Mouse (Mus musculus): ENCODE data around the gene Ppp1r15b. TPM values are rescaled to one million over a fixed set of nuclear protein-coding genes. Genes with fewer than 3 reads are reported as not detected.

Gene Ppp1r15b
- polyA plus RNA-seq, 2 experiments, result 26.9 to 33.4 TPM

GRCm38 (mm10) chr1:133119931-133120712, 10.8 kb upstream of the Ppp1r15b start:
- Histone ChIP-seq H3K4me2 (ENCODE audit: low read depth) (no peak overlapping the region), H3K27ac (no peak overlapping the region), H3K4me3 (ENCODE audit: insufficient read depth in 1 of 2, low read depth in 2 of 2, low read length in 2 of 2) (no peak overlapping the region), H3K27me3 (ENCODE audit: control insufficient read depth, insufficient read depth, low read length) (no peaks in the 10 kb centered on the region), H3K9ac (replicated peaks) (no peak overlapping the region), H3K4me1 (replicated peaks; ENCODE audit: control insufficient read depth in 2 of 2, insufficient read depth in 2 of 2, low read length in 1 of 2) (peaks cover 18 to 35% of the 10 kb centered on the region in 2 experiments), H3K36me3 (replicated peaks; ENCODE audit: control insufficient read depth, insufficient read depth, low read depth) (no peaks in the 10 kb centered on the region), H3K9me3 (ENCODE audit: control insufficient read depth, low read length) (no peaks in the 10 kb centered on the region)
- 45% methylated on average over 7 of the region's 7 CpGs for WGBS (ENCODE audit: insufficient replicate concordance)
- no peak for ATAC-seq (ENCODE audit: insufficient read depth)
- no peak for DNase-seq (ENCODE audit: low read depth in 3 of 3, low spot score in 3 of 3)
- TF ChIP-seq EP300 (IDR thresholded peaks at IDR 0.05; ENCODE audit: low read depth) (no peak), CTCF (IDR thresholded peaks at IDR 0.05; ENCODE audit: low read depth) (no peak)

DNA sequence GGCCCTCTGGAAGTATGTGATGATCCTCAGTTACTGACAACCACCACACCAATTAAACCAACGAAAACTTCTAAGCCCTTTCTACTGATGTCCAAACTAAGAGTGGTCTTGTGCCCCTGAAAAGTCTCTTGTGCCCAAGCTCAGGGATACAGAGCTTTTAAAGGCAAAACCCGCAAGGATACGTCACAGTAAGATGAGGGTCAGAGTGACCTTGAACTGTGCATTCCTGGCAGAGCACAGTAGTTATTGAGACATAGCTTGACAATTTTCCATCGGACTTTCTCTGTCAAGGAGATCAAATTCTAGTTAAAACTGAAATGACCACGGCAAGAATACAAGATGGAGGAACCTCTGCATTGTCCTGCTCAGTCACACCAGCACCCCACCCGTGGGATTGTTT, 9.7 kb upstream of the Ppp1r15b start:
- Histone ChIP-seq H3K36me3 (replicated peaks; ENCODE audit: control insufficient read depth, insufficient read depth, low read depth) (no peaks in the 10 kb centered on the region), H3K4me2 (ENCODE audit: low read depth) (no peak overlapping the region), H3K4me3 (ENCODE audit: insufficient read depth in 1 of 2, low read depth in 2 of 2, low read length in 2 of 2) (no peak overlapping the region), H3K9ac (replicated peaks) (no peak overlapping the region), H3K4me1 (replicated peaks; ENCODE audit: control insufficient read depth in 2 of 2, insufficient read depth in 2 of 2, low read length in 1 of 2) (peaks cover 18 to 35% of the 10 kb centered on the region in 2 experiments), H3K9me3 (ENCODE audit: control insufficient read depth, low read length) (no peaks in the 10 kb centered on the region), H3K27ac (no peak overlapping the region), H3K27me3 (ENCODE audit: control insufficient read depth, insufficient read depth, low read length) (no peaks in the 10 kb centered on the region)
- DNase-seq (ENCODE audit: low read depth in 3 of 3, low spot score in 3 of 3) (no peak), ATAC-seq (ENCODE audit: insufficient read depth) (no peak)
- TF ChIP-seq EP300 (IDR thresholded peaks at IDR 0.05; ENCODE audit: low read depth), result no peak
- TF ChIP-seq CTCF (IDR thresholded peaks at IDR 0.05; ENCODE audit: low read depth), result no peak
- 43% methylated on average over 6 of the region's 6 CpGs for WGBS (ENCODE audit: insufficient replicate concordance)

DNA sequence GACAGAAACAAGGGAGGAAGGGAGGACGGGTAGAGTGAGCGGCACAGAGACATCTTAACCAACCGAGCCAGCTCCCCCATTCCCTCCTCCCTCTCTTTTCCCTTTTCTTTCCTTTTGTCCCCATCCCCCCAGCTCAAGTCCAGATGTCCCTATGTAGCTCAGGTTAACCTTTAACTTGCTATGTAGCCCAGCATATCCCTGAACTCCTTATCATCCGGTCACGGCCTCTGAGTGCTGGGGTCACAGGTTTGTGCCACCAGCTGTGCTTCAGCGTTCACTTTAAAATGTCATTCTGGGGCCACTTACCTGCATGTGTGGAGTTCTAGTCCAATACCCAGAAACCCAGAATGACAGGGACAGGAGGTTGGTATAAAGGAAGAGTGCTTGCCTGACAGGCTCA, 6.8 kb upstream of the Ppp1r15b start:
- H3K27me3 ChIP-seq (ENCODE audit: control insufficient read depth, insufficient read depth, low read length), result no peaks in the 10 kb centered on the region
- H3K9ac ChIP-seq (replicated peaks), result no peak overlapping the region
- H3K4me2 ChIP-seq (ENCODE audit: low read depth), result no peak overlapping the region
- 73% methylated on average over 6 of the region's 6 CpGs for WGBS (ENCODE audit: insufficient replicate concordance)
- ATAC-seq (ENCODE audit: insufficient read depth) (peak; percentile 45; the same call in 1 of the 2 replicates), DNase-seq (ENCODE audit: low read depth in 3 of 3, low spot score in 3 of 3) (no peak)
- no peak overlapping the region for H3K27ac ChIP-seq
- TF ChIP-seq CTCF (IDR thresholded peaks at IDR 0.05; ENCODE audit: low read depth), result no peak
- peaks cover 8 to 29% of the 10 kb centered on the region in 2 experiments for H3K4me1 ChIP-seq (replicated peaks; ENCODE audit: control insufficient read depth in 2 of 2, insufficient read depth in 2 of 2, low read length in 1 of 2)
- no peaks in the 10 kb centered on the region for H3K36me3 ChIP-seq (replicated peaks; ENCODE audit: control insufficient read depth, insufficient read depth, low read depth)
- no peaks in the 10 kb centered on the region for H3K9me3 ChIP-seq (ENCODE audit: control insufficient read depth, low read length)
- H3K4me3 ChIP-seq (ENCODE audit: insufficient read depth in 1 of 2, low read depth in 2 of 2, low read length in 2 of 2), result no peak overlapping the region

- WGBS (ENCODE audit: insufficient replicate concordance), result 79% methylated on average over 9 of the region's 9 CpGs
- no peak for TF ChIP-seq EP300 (IDR thresholded peaks at IDR 0.05; ENCODE audit: low read depth)
- TF ChIP-seq CTCF (IDR thresholded peaks at IDR 0.05; ENCODE audit: low read depth), result peak; percentile 56
These were observed 5.1 kb upstream of the Ppp1r15b start for GRCm38 (mm10) chr1:133125640-133126364.

GRCm38 (mm10) chr1:133126365-133126740, 4.6 kb upstream of the Ppp1r15b start:
- no peaks in the 10 kb centered on the region for H3K27me3 ChIP-seq (ENCODE audit: control insufficient read depth, insufficient read depth, low read length)

More at GRCm38 (mm10) chr1:133125640-133126364, 5.1 kb upstream of the Ppp1r15b start:
- Histone ChIP-seq H3K9me3 (ENCODE audit: control insufficient read depth, low read length) (no peaks in the 10 kb centered on the region), H3K4me1 (replicated peaks; ENCODE audit: control insufficient read depth in 2 of 2, insufficient read depth in 2 of 2, low read length in 1 of 2) (peaks cover 15 to 30% of the 10 kb centered on the region in 2 experiments), H3K27me3 (ENCODE audit: control insufficient read depth, insufficient read depth, low read length) (no peaks in the 10 kb centered on the region), H3K27ac (no peak overlapping the region), H3K9ac (replicated peaks) (no peak overlapping the region), H3K4me3 (ENCODE audit: insufficient read depth in 1 of 2, low read depth in 2 of 2, low read length in 2 of 2) (no peak overlapping the region), H3K4me2 (ENCODE audit: low read depth) (no peak overlapping the region), H3K36me3 (replicated peaks; ENCODE audit: control insufficient read depth, insufficient read depth, low read depth) (no peaks in the 10 kb centered on the region)
- ATAC-seq (ENCODE audit: insufficient read depth) (no peak), DNase-seq (ENCODE audit: low read depth in 3 of 3, low spot score in 3 of 3) (no peak)

More at GRCm38 (mm10) chr1:133126365-133126740, 4.6 kb upstream of the Ppp1r15b start:
- 58% methylated on average over 4 of the region's 4 CpGs for WGBS (ENCODE audit: insufficient replicate concordance)
- Histone ChIP-seq H3K36me3 (replicated peaks; ENCODE audit: control insufficient read depth, insufficient read depth, low read depth) (no peaks in the 10 kb centered on the region), H3K4me1 (replicated peaks; ENCODE audit: control insufficient read depth in 2 of 2, insufficient read depth in 2 of 2, low read length in 1 of 2) (peaks cover 15 to 26% of the 10 kb centered on the region in 2 experiments), H3K27ac (no peak overlapping the region), H3K9me3 (ENCODE audit: control insufficient read depth, low read length) (no peaks in the 10 kb centered on the region), H3K9ac (replicated peaks) (no peak overlapping the region), H3K4me2 (ENCODE audit: low read depth) (no peak overlapping the region), H3K4me3 (ENCODE audit: insufficient read depth in 1 of 2, low read depth in 2 of 2, low read length in 2 of 2) (no peak overlapping the region)
- ATAC-seq (ENCODE audit: insufficient read depth) (no peak), DNase-seq (ENCODE audit: low read depth in 3 of 3, low spot score in 3 of 3) (no peak)
- no peak for TF ChIP-seq EP300 (IDR thresholded peaks at IDR 0.05; ENCODE audit: low read depth)

All from liver, embryonic 14.5 days (tissue).